Mouse (Mus musculus) heart, postnatal 0 days (tissue): ENCODE measurements at regions not wholly inside any gene's neighbourhood (a gene's known extent, or its start where the extent isn't known, plus 50 kb on each side); places are given as distances from the start of the nearest gene placed in this dataset.

Experiments
- CTCF ChIP-seq: IDR thresholded peaks from 2 replicates; pipeline ENCODE4 v1.5.1; 2016; ENCODE audit warnings: antibody characterized with exemption, control low read depth, low read depth
- EP300 ChIP-seq: IDR thresholded peaks from 2 replicates; pipeline ENCODE4 v1.6.1; 2016; ENCODE audit warnings: antibody characterized with exemption, low read depth

- TF ChIP-seq CTCF: no peak
- no peak for TF ChIP-seq EP300
Measured at GRCm38 (mm10) chr6:53130717-53131330, 62.4 kb upstream of the Jazf1 start.
